Mouse (Mus musculus) myocyte (in vitro differentiated cells): ENCODE measurements at regions not wholly inside any gene's neighbourhood (a gene's known extent, or its start where the extent isn't known, plus 50 kb on each side); places are given as distances from the start of the nearest gene placed in this dataset.

Experiments used
- H3K27me3 ChIP-seq: one replicate; pipeline ENCODE4 v1.6.1; 2011; ENCODE audit not compliant: control insufficient read depth, insufficient read depth, insufficient read length
- H3K36me3 ChIP-seq: one replicate; pipeline ENCODE4 v1.6.1; 2011; ENCODE audit not compliant: control insufficient read depth, insufficient read depth
- H3K4me2 ChIP-seq: one replicate; pipeline ENCODE4 v1.6.1; 2011; ENCODE audit warnings: low read depth, control low read depth
- H3K4me3 ChIP-seq: one replicate; pipeline ENCODE4 v1.5.1; 2011; ENCODE audit warnings: mild to moderate bottlenecking, control low read depth, moderate library complexity
- H3K79me2 ChIP-seq: one replicate; pipeline ENCODE4 v1.6.1; 2011; ENCODE audit not compliant: control insufficient read depth, insufficient read depth
- H3ac ChIP-seq: one replicate; pipeline ENCODE4 v1.6.1; 2011; ENCODE audit not compliant: control insufficient read depth, insufficient read length
- CEBPB ChIP-seq: IDR thresholded peaks from 2 replicates; pipeline ENCODE4 v1.6.1; 2011; ENCODE audit warnings: mild to moderate bottlenecking, moderate library complexity; ENCODE audit not compliant: poor library complexity, insufficient read depth, severe bottlenecking
- E2F4 ChIP-seq: IDR thresholded peaks from one replicate; pipeline ENCODE4 v1.6.1; 2011; ENCODE audit warnings: mild to moderate bottlenecking, control low read depth, moderate library complexity; ENCODE audit not compliant: insufficient read depth
- MAX ChIP-seq: IDR thresholded peaks from one replicate; pipeline ENCODE4 v1.6.1; 2011; ENCODE audit warnings: low read depth, mild to moderate bottlenecking, control low read depth
- MYOD1 ChIP-seq, 3 experiments: IDR thresholded peaks; one replicate each; pipeline ENCODE4 v1.6.1; 2011; ENCODE audit warnings: control low read depth in 2 of 3, low read depth in 2 of 3, mild to moderate bottlenecking in 2 of 3, moderate library complexity in 1 of 3; ENCODE audit not compliant: insufficient read length in 2 of 3, control insufficient read depth in 1 of 3
- MYOG ChIP-seq, 3 experiments: IDR thresholded peaks; one replicate each; pipeline ENCODE4 v1.6.1; 2011; ENCODE audit warnings: control low read depth in 2 of 3, low read depth in 2 of 3, mild to moderate bottlenecking in 2 of 3; ENCODE audit not compliant: insufficient read length in 2 of 3, control insufficient read depth in 1 of 3, insufficient read depth in 1 of 3
- POLR2A ChIP-seq: IDR thresholded peaks from one replicate; pipeline ENCODE4 v1.6.1; 2011; ENCODE audit warnings: low read depth, mild to moderate bottlenecking, control low read depth, moderate library complexity; ENCODE audit not compliant: insufficient read length
- POLR2AphosphoS2 ChIP-seq: IDR thresholded peaks from one replicate; pipeline ENCODE4 v1.6.1; 2011; ENCODE audit warnings: low read depth, control low read depth; ENCODE audit not compliant: insufficient read length
- REST ChIP-seq: IDR thresholded peaks from one replicate; pipeline ENCODE4 v1.6.1; 2011; ENCODE audit warnings: mild to moderate bottlenecking, control low read depth, moderate library complexity; ENCODE audit not compliant: insufficient read depth, insufficient read length
- SRF ChIP-seq: IDR thresholded peaks from one replicate; pipeline ENCODE4 v1.6.1; 2011; ENCODE audit warnings: low read depth; ENCODE audit not compliant: control insufficient read depth, insufficient read length
- TCF12 ChIP-seq: IDR thresholded peaks from one replicate; pipeline ENCODE4 v1.6.1; 2011; ENCODE audit warnings: mild to moderate bottlenecking, control low read depth; ENCODE audit not compliant: poor library complexity, insufficient read depth, severe bottlenecking
- TCF3 ChIP-seq: IDR thresholded peaks from one replicate; pipeline ENCODE4 v1.6.1; 2011; ENCODE audit warnings: low read depth, control low read depth; ENCODE audit not compliant: insufficient read length
- USF1 ChIP-seq: IDR thresholded peaks from one replicate; pipeline ENCODE4 v1.6.1; 2011; ENCODE audit warnings: low read depth, mild to moderate bottlenecking, control low read depth, moderate library complexity

DNA sequence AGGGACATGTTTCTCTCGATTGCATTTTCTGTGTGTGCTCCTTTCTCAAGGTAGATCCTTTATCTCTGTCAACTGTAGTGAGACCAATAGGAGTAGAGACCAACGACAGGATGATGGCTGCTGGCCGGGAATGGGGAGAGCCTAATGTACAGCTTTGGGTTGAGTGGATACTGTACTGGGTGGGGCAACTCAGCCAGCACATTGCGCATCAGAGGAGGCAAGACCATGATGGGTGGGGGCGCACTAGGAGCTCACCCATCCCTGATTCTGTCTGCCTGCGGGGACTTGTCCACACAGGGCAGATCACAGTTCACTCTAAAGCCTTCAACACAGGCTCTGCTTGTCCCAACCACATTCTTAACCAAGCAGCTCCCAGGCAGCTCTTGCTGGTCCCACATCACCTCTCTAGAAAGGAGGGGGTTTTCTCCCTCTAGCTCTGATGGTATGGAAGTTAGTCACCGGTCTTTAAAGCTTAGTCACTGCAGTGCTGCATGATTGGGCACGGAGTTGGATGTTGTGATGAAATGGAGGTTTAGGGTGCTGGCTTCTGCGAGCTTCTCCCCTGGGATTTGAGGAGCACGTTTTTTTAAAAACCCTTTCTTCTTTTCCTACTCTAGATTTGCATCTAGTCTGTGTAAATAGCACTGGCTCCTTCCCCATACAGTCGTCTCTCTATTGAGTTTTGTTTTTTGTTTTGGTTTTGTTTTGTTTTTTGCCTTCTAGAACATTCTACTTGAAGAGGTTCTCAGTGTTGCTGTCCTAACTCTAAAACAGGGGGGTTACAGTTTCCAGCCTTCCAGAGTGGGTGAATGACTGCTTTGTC lies 118.3 kb upstream of the Frmd6 start:
- no peak overlapping the region for H3K4me3 ChIP-seq
- no peaks in the 10 kb centered on the region for H3K79me2 ChIP-seq
- H3ac ChIP-seq, result no peak overlapping the region
- H3K27me3 ChIP-seq, result no peaks in the 10 kb centered on the region
- TF ChIP-seq TCF12 (no peak), POLR2A (no peak), TCF3 (no peak), MAX (no peak), MYOD1 (IDR thresholded peaks at IDR 0.05; ENCODE audit: control insufficient read depth in 1 of 3, insufficient read length in 2 of 3, low read depth in 2 of 3) (no peak), MYOG (IDR thresholded peaks at IDR 0.05; ENCODE audit: control insufficient read depth in 1 of 3, insufficient read depth in 1 of 3, insufficient read length in 2 of 3, low read depth in 2 of 3) (no peak), USF1 (no peak)
- H3K4me2 ChIP-seq, result peak overlapping the region; percentile 80
- no peaks in the 10 kb centered on the region for H3K36me3 ChIP-seq

DNA sequence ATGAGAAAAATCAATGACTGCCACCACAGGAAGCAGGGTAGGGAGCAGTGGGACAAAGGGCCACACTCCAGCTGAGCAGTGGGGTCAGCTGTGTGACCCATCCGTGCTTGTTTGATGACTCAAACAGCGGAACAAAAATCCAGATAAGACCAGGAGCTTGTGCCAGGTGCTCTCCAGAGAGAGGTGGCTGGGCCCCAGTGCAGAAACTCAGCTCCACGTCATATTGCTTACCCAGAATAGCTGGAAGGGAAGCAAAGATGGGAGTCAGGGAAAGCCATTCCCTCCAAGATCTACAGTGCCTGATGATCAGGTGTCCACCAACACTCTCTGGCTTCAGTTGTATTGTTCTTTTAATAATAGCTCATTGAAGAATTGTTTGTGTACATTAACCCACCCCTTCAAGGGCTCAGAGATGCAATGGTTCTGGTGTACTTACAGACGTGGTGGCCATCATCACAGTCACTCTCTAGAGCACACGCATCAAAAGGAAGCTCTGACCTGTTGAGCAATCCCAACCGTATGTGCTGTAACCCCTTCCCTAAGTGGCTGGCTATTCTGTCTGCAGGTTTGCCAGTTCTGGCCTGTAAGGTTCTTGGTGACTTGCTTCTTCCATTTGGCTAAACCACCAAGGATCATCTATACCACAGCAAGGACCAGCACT lies 117.6 kb upstream of the Frmd6 start:
- Histone ChIP-seq H3ac (no peak overlapping the region), H3K4me3 (no peak overlapping the region), H3K4me2 (peak overlapping the region; percentile 80), H3K27me3 (no peaks in the 10 kb centered on the region), H3K79me2 (no peaks in the 10 kb centered on the region), H3K36me3 (no peaks in the 10 kb centered on the region)
- no peak for TF ChIP-seq MAX
- TF ChIP-seq POLR2AphosphoS2, result no peak
- TF ChIP-seq CEBPB, result 0 out of 2 replicates have a peak, but pooled peaks have one; percentile 8
- peak in 1 of 3 experiments; percentile 64 for TF ChIP-seq MYOD1 (IDR thresholded peaks at IDR 0.05; ENCODE audit: control insufficient read depth in 1 of 3, insufficient read length in 2 of 3, low read depth in 2 of 3)
- no peak for TF ChIP-seq POLR2A
- no peak for TF ChIP-seq SRF
- TF ChIP-seq REST, result no peak
- TF ChIP-seq TCF12, result no peak
- peak in 1 of 3 experiments; percentile 66 for TF ChIP-seq MYOG (IDR thresholded peaks at IDR 0.05; ENCODE audit: control insufficient read depth in 1 of 3, insufficient read depth in 1 of 3, insufficient read length in 2 of 3, low read depth in 2 of 3)
- no peak for TF ChIP-seq E2F4
- TF ChIP-seq TCF3, result no peak

- TF ChIP-seq TCF12 (no peak), REST (no peak), USF1 (no peak), MAX (no peak), SRF (no peak), POLR2AphosphoS2 (no peak), E2F4 (no peak), POLR2A (no peak), CEBPB (no peak)
- H3K79me2 ChIP-seq, result no peaks in the 10 kb centered on the region
- H3K4me2 ChIP-seq, result no peak overlapping the region
- no peaks in the 10 kb centered on the region for H3K36me3 ChIP-seq
- H3K4me3 ChIP-seq, result no peak overlapping the region
- no peaks in the 10 kb centered on the region for H3K27me3 ChIP-seq
- H3ac ChIP-seq, result no peak overlapping the region
These were observed 117.0 kb upstream of the Frmd6 start for GRCm38 (mm10) chr12:70708290-70708668.

DNA sequence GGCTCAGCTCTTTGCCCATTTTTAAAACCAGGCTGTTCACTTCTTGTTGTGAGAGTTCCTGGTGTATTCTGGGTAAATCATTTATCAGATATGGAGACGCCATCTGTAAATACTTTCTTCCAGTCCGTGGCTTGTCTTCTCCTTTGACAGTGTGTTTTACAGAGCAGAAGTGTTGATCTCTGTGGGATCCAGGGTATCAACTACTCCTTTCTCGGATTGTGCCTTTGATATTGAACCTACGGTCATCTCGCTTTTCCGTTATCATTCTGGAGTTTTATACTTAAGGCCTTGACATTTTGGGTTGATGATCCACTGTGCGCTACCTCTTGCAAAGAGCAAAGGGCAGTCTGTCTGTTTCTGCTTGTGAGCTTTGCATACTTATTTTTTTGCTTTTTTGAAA lies 115.0 kb upstream of the Frmd6 start:
- Histone ChIP-seq H3K4me2 (no peak overlapping the region), H3K79me2 (no peaks in the 10 kb centered on the region), H3ac (no peak overlapping the region), H3K27me3 (no peaks in the 10 kb centered on the region), H3K4me3 (no peak overlapping the region), H3K36me3 (no peaks in the 10 kb centered on the region)
- no peak for TF ChIP-seq USF1
- no peak for TF ChIP-seq REST
- TF ChIP-seq MYOD1 (IDR thresholded peaks at IDR 0.05; ENCODE audit: control insufficient read depth in 1 of 3, insufficient read length in 2 of 3, low read depth in 2 of 3), result no peak

DNA sequence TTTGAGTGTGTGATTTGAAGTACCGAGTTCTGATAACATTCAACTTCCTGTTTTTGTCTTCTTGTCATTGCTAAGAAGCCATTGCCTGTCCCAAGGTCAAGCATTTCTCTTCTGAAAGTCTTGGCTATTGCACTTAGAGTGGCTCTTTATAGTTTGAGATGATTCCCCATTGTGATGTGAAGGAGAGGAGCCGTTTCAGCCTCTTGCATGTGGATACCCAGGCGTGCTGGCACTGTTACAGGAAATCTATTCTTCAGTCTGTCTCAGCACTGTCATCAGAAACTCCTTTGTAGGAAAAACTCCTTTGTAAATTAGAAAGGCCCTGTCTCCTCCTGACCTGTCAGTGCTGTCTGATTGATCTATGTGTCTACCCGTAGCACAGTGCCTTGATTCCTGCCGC lies 114.3 kb upstream of the Frmd6 start:
- Histone ChIP-seq H3K79me2 (no peaks in the 10 kb centered on the region), H3K4me2 (no peak overlapping the region), H3K27me3 (no peaks in the 10 kb centered on the region), H3ac (no peak overlapping the region), H3K36me3 (no peaks in the 10 kb centered on the region), H3K4me3 (no peak overlapping the region)
- peak; percentile 65; the same call in 1 of the 2 replicates for TF ChIP-seq CEBPB
- no peak for TF ChIP-seq TCF3
